Mouse (Mus musculus) heart, postnatal 4 days (tissue): ENCODE data around the gene Clk1. TPM values are rescaled to one million over a fixed set of nuclear protein-coding genes. Genes with fewer than 3 reads are reported as not detected.

Source experiments
- DNase-seq: peaks from one replicate; pipeline ENCODE4 v3.0.0; 2021
- total RNA-seq, 2 experiments: library from RNA; stranded (reverse); gene quantifications; 2 replicates each; pipeline ENCODE4 v1.2.3; 2021

The Clk1 gene
- 10 to 100 TPM; 60.7 to 61.5 TPM for total RNA-seq

- DNase-seq, result peak; percentile 99
Observed at GRCm38 (mm10) chr1:58423371-58424248, at the start of gene Clk1. Clk1 (minus strand) TSS chr1:58424066.

GRCm38 (mm10) chr1:58465561-58465960, 41.7 kb upstream of the Clk1 start:
- DNase-seq, result no peak

GRCm38 (mm10) chr1:58465042-58465441, 41.2 kb upstream of the Clk1 start:
- DNase-seq, result no peak

- no peak for DNase-seq
Observed at GRCm38 (mm10) chr1:58463935-58464334, 40.1 kb upstream of the Clk1 start.

- DNase-seq, result no peak
Observed at GRCm38 (mm10) chr1:58460566-58460965, 36.7 kb upstream of the Clk1 start.

- DNase-seq, result peak; percentile 19
Observed at GRCm38 (mm10) chr1:58458867-58459266, 35.0 kb upstream of the Clk1 start.

- no peak for DNase-seq
Observed at GRCm38 (mm10) chr1:58458175-58458574, 34.3 kb upstream of the Clk1 start.

- no peak for DNase-seq
Observed at GRCm38 (mm10) chr1:58454316-58454715, 30.4 kb upstream of the Clk1 start.

GRCm38 (mm10) chr1:58448396-58448795, 24.5 kb upstream of the Clk1 start:
- DNase-seq, result no peak

GRCm38 (mm10) chr1:58447766-58448165, 23.9 kb upstream of the Clk1 start:
- no peak for DNase-seq

GRCm38 (mm10) chr1:58445861-58446260, 22.0 kb upstream of the Clk1 start:
- no peak for DNase-seq

GRCm38 (mm10) chr1:58445143-58445722, 21.4 kb upstream of the Clk1 start, which contains the start of the genes Nif3l1 and Ppil3:
Nif3l1 (plus strand) TSS chr1:58445151.
Ppil3 (minus strand) TSS chr1:58445486.
- peak; percentile 81 for DNase-seq

- no peak for DNase-seq
Observed at GRCm38 (mm10) chr1:58444691-58445090, 20.8 kb upstream of the Clk1 start.

- DNase-seq, result no peak
Observed at GRCm38 (mm10) chr1:58424551-58424950, 685 bp upstream of the Clk1 start.

- DNase-seq, result peak; percentile 27
Observed at GRCm38 (mm10) chr1:58422879-58423278, 987 bp downstream of the Clk1 start.

- DNase-seq, result peak; percentile 18
Observed at GRCm38 (mm10) chr1:58420961-58421360, 2.9 kb downstream of the Clk1 start.

GRCm38 (mm10) chr1:58420032-58420431, 3.8 kb downstream of the Clk1 start:
- no peak for DNase-seq

GRCm38 (mm10) chr1:58416048-58416447, 7.8 kb downstream of the Clk1 start:
- DNase-seq, result no peak

- DNase-seq, result no peak
Observed at GRCm38 (mm10) chr1:58415442-58415841, 8.4 kb downstream of the Clk1 start.

GRCm38 (mm10) chr1:58410776-58411175, 13.1 kb downstream of the Clk1 start:
- DNase-seq, result no peak

GRCm38 (mm10) chr1:58410198-58410588, 13.7 kb downstream of the Clk1 start:
- no peak for DNase-seq

- DNase-seq, result no peak
Observed at GRCm38 (mm10) chr1:58409553-58410197, 14.2 kb downstream of the Clk1 start.

GRCm38 (mm10) chr1:58408141-58408540, 15.7 kb downstream of the Clk1 start:
- no peak for DNase-seq
